Mouse (Mus musculus): ENCODE results near the gene Krt12. TPM values are rescaled to one million over a fixed set of nuclear protein-coding genes. Genes with fewer than 3 reads are reported as not detected.

Gene Krt12
- polyA plus RNA-seq (2014; fragmentation: Nextera tagmentation; extraction: Ambion mirVana), result not detected in 2 replicates

DNA sequence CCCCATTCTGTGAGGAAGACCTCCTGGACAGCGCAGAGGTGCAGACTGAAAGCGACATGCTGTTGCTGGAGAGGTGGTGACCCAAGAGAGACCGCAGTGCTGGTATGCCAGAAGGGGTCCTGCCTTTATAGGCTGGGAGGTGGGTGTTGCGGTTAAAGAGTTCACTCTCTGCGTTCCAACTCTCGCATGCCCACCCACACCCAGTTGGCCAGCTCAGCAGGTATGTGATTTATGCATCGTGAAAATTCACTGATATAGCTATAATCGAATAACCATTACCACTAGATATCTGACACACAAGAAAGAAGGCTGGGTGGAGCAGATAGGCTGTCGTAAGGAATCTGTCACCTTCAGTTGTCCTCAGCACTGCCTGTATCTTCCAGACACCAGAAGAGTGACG, at the start of gene Krt12:
TSS of gene Krt12 (minus strand) at position 101 of the 400 bp plus-strand sequence.
- no peaks in the 10 kb centered on the region for H3K4me1 ChIP-seq (ENCODE audit: control insufficient read depth, insufficient read depth, low read length)
- no peaks in the 10 kb centered on the region for H3K36me3 ChIP-seq (ENCODE audit: control insufficient read depth, insufficient read depth, low read length)
- H3K4me3 ChIP-seq (ENCODE audit: low read depth, low read length), result no peak within 1 kb of the TSS
- H3K27ac ChIP-seq (ENCODE audit: low read depth, low read length), result no peak within 1 kb of the TSS
- H3K27me3 ChIP-seq (ENCODE audit: control insufficient read depth, insufficient read depth, low read length), result no peaks in the 10 kb centered on the region
- H3K4me2 ChIP-seq (ENCODE audit: low read depth, low read length), result no peak within 1 kb of the TSS
- ATAC-seq (ENCODE audit: low read depth), result no peak
- 87% methylated on average over 10 of the region's 10 CpGs for WGBS
- no peaks in the 10 kb centered on the region for H3K9me3 ChIP-seq (ENCODE audit: control insufficient read depth, low read length)
- no peak within 1 kb of the TSS for H3K9ac ChIP-seq (replicated peaks; ENCODE audit: low read depth, low read length)

- Histone ChIP-seq H3K9me3 (ENCODE audit: control insufficient read depth, low read length) (no peaks in the 10 kb centered on the region), H3K27me3 (ENCODE audit: control insufficient read depth, insufficient read depth, low read length) (no peaks in the 10 kb centered on the region), H3K9ac (replicated peaks; ENCODE audit: low read depth, low read length) (no peak overlapping the region), H3K4me3 (ENCODE audit: low read depth, low read length) (no peak overlapping the region), H3K4me2 (ENCODE audit: low read depth, low read length) (no peak overlapping the region), H3K27ac (ENCODE audit: low read depth, low read length) (no peak overlapping the region), H3K36me3 (ENCODE audit: control insufficient read depth, insufficient read depth, low read length) (no peaks in the 10 kb centered on the region), H3K4me1 (ENCODE audit: control insufficient read depth, insufficient read depth, low read length) (no peaks in the 10 kb centered on the region)
- 90% methylated on average over 4 of the region's 4 CpGs for WGBS
- ATAC-seq (ENCODE audit: low read depth), result no peak
These were observed 47.2 kb upstream of the Krt12 start for GRCm38 (mm10) chr11:99469228-99469627.

DNA sequence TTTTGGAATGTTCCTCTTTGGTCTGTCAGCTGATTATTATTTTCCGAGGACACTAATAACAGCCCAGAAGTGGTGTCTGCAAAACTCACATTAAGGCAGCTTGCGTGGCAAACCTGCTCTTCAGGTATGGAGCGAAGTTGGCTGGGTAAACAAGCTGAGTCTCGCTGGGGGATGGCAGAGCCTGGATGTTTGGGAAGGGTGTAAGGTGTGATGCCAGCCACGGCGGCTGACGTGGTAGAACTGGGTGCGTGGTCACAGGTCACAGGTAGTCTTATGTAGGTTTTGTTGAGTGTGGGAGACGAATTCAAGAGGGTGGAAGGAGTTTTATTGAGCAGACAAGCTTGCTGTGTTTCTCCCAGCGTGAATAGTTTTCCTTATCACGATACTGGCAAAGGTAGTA, 46.5 kb upstream of the Krt12 start:
- no peak overlapping the region for H3K4me3 ChIP-seq (ENCODE audit: low read depth, low read length)
- no peak overlapping the region for H3K4me2 ChIP-seq (ENCODE audit: low read depth, low read length)
- no peaks in the 10 kb centered on the region for H3K4me1 ChIP-seq (ENCODE audit: control insufficient read depth, insufficient read depth, low read length)
- no peaks in the 10 kb centered on the region for H3K9me3 ChIP-seq (ENCODE audit: control insufficient read depth, low read length)
- 92% methylated on average over 11 of the region's 11 CpGs for WGBS
- H3K36me3 ChIP-seq (ENCODE audit: control insufficient read depth, insufficient read depth, low read length), result no peaks in the 10 kb centered on the region
- ATAC-seq (ENCODE audit: low read depth), result no peak
- H3K27me3 ChIP-seq (ENCODE audit: control insufficient read depth, insufficient read depth, low read length), result no peaks in the 10 kb centered on the region
- no peak overlapping the region for H3K27ac ChIP-seq (ENCODE audit: low read depth, low read length)
- no peak overlapping the region for H3K9ac ChIP-seq (replicated peaks; ENCODE audit: low read depth, low read length)

DNA sequence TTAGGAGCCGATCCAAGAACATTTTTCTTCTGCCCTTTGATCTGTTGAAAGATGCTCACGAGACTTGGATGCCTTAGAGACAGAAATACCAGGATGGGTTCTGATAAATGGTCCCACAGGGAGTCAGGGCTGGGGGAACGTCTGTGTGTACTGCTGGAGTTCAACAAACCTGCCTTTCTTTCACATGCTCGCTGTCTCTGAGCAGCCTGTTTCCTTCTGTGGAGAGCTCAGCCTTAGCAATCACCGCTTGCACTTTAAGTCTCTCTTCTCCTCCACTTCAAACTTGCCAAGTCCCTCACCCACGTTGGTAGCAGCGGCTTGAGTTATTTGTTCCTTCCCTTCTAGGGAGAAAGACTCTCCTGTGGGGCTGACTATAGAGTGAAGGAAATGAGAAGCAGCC, 44.3 kb upstream of the Krt12 start:
- H3K9ac ChIP-seq (replicated peaks; ENCODE audit: low read depth, low read length), result no peak overlapping the region
- no peaks in the 10 kb centered on the region for H3K36me3 ChIP-seq (ENCODE audit: control insufficient read depth, insufficient read depth, low read length)
- ATAC-seq (ENCODE audit: low read depth), result no peak
- H3K4me2 ChIP-seq (ENCODE audit: low read depth, low read length), result no peak overlapping the region
- no peaks in the 10 kb centered on the region for H3K9me3 ChIP-seq (ENCODE audit: control insufficient read depth, low read length)
- WGBS, result 36% methylated on average over 7 of the region's 7 CpGs
- no peaks in the 10 kb centered on the region for H3K4me1 ChIP-seq (ENCODE audit: control insufficient read depth, insufficient read depth, low read length)
- no peak overlapping the region for H3K4me3 ChIP-seq (ENCODE audit: low read depth, low read length)
- no peaks in the 10 kb centered on the region for H3K27me3 ChIP-seq (ENCODE audit: control insufficient read depth, insufficient read depth, low read length)
- no peak overlapping the region for H3K27ac ChIP-seq (ENCODE audit: low read depth, low read length)

DNA sequence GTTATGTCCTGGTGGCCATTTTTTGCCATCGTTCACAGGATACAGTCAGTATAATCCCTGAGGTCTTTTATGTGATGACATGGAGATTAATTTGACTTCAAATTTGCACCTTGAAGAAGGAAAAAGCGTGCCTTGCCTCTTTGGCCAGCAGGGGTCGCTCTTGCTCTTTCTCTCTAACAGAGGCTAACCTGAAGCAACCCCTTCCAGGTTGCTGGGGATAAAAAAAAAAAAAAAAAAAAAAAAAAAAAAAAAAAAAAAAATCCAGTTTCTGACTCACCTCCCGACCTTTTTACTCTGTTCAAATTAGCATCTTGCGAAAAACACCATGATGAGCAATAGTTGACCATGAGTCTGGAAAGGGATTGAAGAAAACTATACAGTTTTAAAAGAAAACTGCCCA, 42.8 kb upstream of the Krt12 start:
- 6% methylated on average over 5 of the region's 5 CpGs for WGBS
- H3K4me2 ChIP-seq (ENCODE audit: low read depth, low read length), result no peak overlapping the region
- no peaks in the 10 kb centered on the region for H3K9me3 ChIP-seq (ENCODE audit: control insufficient read depth, low read length)
- no peak overlapping the region for H3K27ac ChIP-seq (ENCODE audit: low read depth, low read length)
- H3K4me3 ChIP-seq (ENCODE audit: low read depth, low read length), result no peak overlapping the region
- no peaks in the 10 kb centered on the region for H3K36me3 ChIP-seq (ENCODE audit: control insufficient read depth, insufficient read depth, low read length)
- no peaks in the 10 kb centered on the region for H3K4me1 ChIP-seq (ENCODE audit: control insufficient read depth, insufficient read depth, low read length)
- no peaks in the 10 kb centered on the region for H3K27me3 ChIP-seq (ENCODE audit: control insufficient read depth, insufficient read depth, low read length)
- no peak overlapping the region for H3K9ac ChIP-seq (replicated peaks; ENCODE audit: low read depth, low read length)
- no peak for ATAC-seq (ENCODE audit: low read depth)

- ATAC-seq (ENCODE audit: low read depth), result no peak
These were observed 41.1 kb upstream of the Krt12 start for GRCm38 (mm10) chr11:99463155-99463554.

DNA sequence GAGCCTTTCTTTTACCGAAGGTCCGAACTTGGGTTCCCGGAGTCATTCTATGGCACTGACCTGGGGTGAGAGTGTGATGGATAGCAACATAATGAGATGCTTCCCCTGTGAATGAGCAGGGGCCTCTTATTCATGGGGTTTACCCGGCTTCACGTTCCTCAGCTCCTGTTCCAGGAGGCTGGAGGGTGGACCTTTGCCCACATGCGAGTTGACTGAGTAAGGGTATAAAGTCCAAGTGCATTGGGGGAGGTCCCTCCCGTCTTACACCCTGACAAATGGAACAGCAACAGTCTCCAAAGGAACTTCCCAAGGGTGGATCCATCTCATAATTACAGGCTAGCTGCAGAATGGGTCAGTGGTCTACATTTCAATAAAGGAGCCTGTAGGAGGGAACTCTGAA, 39.7 kb upstream of the Krt12 start:
- Histone ChIP-seq H3K36me3 (ENCODE audit: control insufficient read depth, insufficient read depth, low read length) (no peaks in the 10 kb centered on the region), H3K9me3 (ENCODE audit: control insufficient read depth, low read length) (no peaks in the 10 kb centered on the region), H3K27ac (ENCODE audit: low read depth, low read length) (no peak overlapping the region), H3K27me3 (ENCODE audit: control insufficient read depth, insufficient read depth, low read length) (no peaks in the 10 kb centered on the region), H3K4me2 (ENCODE audit: low read depth, low read length) (no peak overlapping the region), H3K4me3 (ENCODE audit: low read depth, low read length) (no peak overlapping the region), H3K4me1 (ENCODE audit: control insufficient read depth, insufficient read depth, low read length) (no peaks in the 10 kb centered on the region), H3K9ac (replicated peaks; ENCODE audit: low read depth, low read length) (no peak overlapping the region)
- ATAC-seq (ENCODE audit: low read depth), result no peak
- 49% methylated on average over 7 of the region's 7 CpGs for WGBS

More at GRCm38 (mm10) chr11:99463155-99463554, 41.1 kb upstream of the Krt12 start:
- Histone ChIP-seq H3K9ac (replicated peaks; ENCODE audit: low read depth, low read length) (no peak overlapping the region), H3K27ac (ENCODE audit: low read depth, low read length) (no peak overlapping the region), H3K27me3 (ENCODE audit: control insufficient read depth, insufficient read depth, low read length) (no peaks in the 10 kb centered on the region), H3K36me3 (ENCODE audit: control insufficient read depth, insufficient read depth, low read length) (no peaks in the 10 kb centered on the region), H3K4me3 (ENCODE audit: low read depth, low read length) (no peak overlapping the region), H3K4me1 (ENCODE audit: control insufficient read depth, insufficient read depth, low read length) (no peaks in the 10 kb centered on the region), H3K4me2 (ENCODE audit: low read depth, low read length) (no peak overlapping the region), H3K9me3 (ENCODE audit: control insufficient read depth, low read length) (no peaks in the 10 kb centered on the region)
- 18% methylated on average over 8 of the region's 8 CpGs for WGBS

DNA sequence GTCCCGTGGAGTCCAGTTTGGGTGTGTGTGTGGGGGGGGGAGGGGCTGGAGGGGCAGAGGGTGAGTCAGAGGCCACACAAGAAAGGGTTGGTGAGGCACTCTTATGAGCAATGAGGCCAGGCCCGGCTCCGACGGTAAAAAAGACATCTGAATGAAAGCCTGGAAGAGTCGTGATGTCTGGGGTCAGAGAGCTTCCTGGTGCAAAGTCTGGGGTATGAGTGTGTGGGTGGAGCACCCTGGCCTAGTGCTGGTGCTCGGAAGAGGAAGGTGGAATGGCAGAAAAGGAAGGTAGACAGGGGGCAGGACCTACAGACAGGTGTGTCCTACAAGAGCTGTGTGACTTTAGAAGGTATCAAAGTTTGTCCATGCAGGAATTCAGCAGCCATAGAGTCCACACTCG, 36.8 kb upstream of the Krt12 start:
- 69% methylated on average over 7 of the region's 7 CpGs for WGBS
- H3K36me3 ChIP-seq (ENCODE audit: control insufficient read depth, insufficient read depth, low read length), result no peaks in the 10 kb centered on the region
- no peaks in the 10 kb centered on the region for H3K9me3 ChIP-seq (ENCODE audit: control insufficient read depth, low read length)
- ATAC-seq (ENCODE audit: low read depth), result no peak
- H3K4me1 ChIP-seq (ENCODE audit: control insufficient read depth, insufficient read depth, low read length), result no peaks in the 10 kb centered on the region
- H3K4me3 ChIP-seq (ENCODE audit: low read depth, low read length), result no peak overlapping the region
- H3K27ac ChIP-seq (ENCODE audit: low read depth, low read length), result no peak overlapping the region
- no peak overlapping the region for H3K4me2 ChIP-seq (ENCODE audit: low read depth, low read length)
- no peak overlapping the region for H3K9ac ChIP-seq (replicated peaks; ENCODE audit: low read depth, low read length)
- H3K27me3 ChIP-seq (ENCODE audit: control insufficient read depth, insufficient read depth, low read length), result no peaks in the 10 kb centered on the region

- no peak for ATAC-seq (ENCODE audit: low read depth)
- Histone ChIP-seq H3K9me3 (ENCODE audit: control insufficient read depth, low read length) (no peaks in the 10 kb centered on the region), H3K4me3 (ENCODE audit: low read depth, low read length) (no peak overlapping the region), H3K36me3 (ENCODE audit: control insufficient read depth, insufficient read depth, low read length) (no peaks in the 10 kb centered on the region), H3K4me1 (ENCODE audit: control insufficient read depth, insufficient read depth, low read length) (no peaks in the 10 kb centered on the region), H3K27me3 (ENCODE audit: control insufficient read depth, insufficient read depth, low read length) (no peaks in the 10 kb centered on the region), H3K9ac (replicated peaks; ENCODE audit: low read depth, low read length) (no peak overlapping the region), H3K27ac (ENCODE audit: low read depth, low read length) (no peak overlapping the region), H3K4me2 (ENCODE audit: low read depth, low read length) (no peak overlapping the region)
- 59% methylated on average over 10 of the region's 10 CpGs for WGBS
These were observed 32.7 kb upstream of the Krt12 start for GRCm38 (mm10) chr11:99454759-99455158.

DNA sequence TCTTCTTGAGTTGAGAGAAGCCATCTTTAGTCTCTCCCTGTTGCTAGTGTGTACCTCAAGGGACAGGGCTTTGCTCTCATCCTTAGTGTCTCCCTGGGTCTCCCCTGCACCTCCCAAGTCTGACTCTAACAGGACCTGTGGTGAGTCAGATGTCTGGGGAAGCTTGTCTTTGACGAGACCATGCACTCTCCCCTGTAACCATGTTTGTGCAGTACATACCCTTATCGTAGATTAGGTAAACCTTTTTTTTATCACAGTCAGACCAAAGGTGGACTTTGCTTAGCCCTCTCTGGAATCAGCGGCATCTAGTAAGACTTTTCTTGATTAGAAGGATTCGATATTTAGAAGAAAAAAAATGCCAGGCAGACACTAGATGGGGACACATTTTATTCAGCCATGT, 32.0 kb upstream of the Krt12 start:
- no peaks in the 10 kb centered on the region for H3K27me3 ChIP-seq (ENCODE audit: control insufficient read depth, insufficient read depth, low read length)
- no peak for ATAC-seq (ENCODE audit: low read depth)

More for the DNA sequence above, 32.0 kb upstream of the Krt12 start:
- WGBS, result 93% methylated on average over 4 of the region's 4 CpGs
- Histone ChIP-seq H3K4me3 (ENCODE audit: low read depth, low read length) (no peak overlapping the region), H3K4me1 (ENCODE audit: control insufficient read depth, insufficient read depth, low read length) (no peaks in the 10 kb centered on the region), H3K27ac (ENCODE audit: low read depth, low read length) (no peak overlapping the region), H3K9me3 (ENCODE audit: control insufficient read depth, low read length) (no peaks in the 10 kb centered on the region), H3K4me2 (ENCODE audit: low read depth, low read length) (no peak overlapping the region), H3K9ac (replicated peaks; ENCODE audit: low read depth, low read length) (no peak overlapping the region), H3K36me3 (ENCODE audit: control insufficient read depth, insufficient read depth, low read length) (no peaks in the 10 kb centered on the region)
